ENCODE assay signal across 8 mouse cellular contexts in the genomic region with DNA sequence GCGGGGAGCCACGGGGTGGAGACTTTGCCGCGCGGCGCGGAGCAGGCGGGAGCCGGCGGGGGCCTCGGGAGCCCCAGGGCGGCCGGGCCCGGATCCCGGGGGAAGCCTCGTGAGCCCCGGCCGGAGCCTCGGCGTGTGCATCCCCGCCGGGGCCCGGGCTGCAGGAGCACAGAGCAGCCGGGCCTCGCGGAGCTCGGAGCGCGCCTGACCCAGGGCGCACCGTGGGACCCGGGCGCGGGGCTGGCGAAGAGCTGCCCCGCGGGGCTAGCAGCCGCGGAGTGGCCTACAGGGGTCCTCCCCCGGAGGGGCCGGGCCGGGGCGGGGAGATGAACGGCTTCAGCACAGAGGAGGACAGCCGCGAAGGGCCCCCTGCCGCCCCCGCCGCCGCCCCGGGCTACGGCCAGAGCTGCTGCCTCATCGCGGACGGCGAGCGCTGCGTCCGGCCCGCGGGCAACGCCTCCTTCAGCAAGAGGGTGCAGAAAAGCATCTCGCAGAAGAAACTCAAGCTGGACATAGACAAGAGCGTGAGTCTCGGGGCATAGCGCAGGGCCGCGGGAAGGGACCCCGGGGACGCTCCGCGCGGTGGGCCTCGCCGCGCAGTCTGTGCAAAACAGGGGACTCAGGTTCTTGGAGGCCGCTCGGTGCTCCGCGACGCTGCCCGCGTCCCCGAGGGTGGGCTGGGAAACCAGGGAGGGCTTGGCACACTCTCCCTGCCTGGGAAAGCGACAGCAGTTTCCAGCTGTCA. TPM values are rescaled to one million over a fixed set of nuclear protein-coding genes. Genes with fewer than 3 reads are reported as not detected.
DNase-seq lines count a peak whose midpoint lies in the region; ATAC-seq and TF ChIP-seq lines count a peak whose summit lies in the region.
"Had no signal": no experiment of that assay in that cellular context is flagged by ENCODE, and none has a peak within 500 bp of the region (broad histone marks: within the 10 kb centered on the region; RNA-seq: fewer than 3 reads in every experiment).

No protein-coding gene starts in this region.

- peak; percentile 54 for DNase-seq in cerebellum, adult 9-11 months
- peak; percentile 79 for DNase-seq in gastrocnemius, postnatal 10 days
- peak; percentile 48 for DNase-seq in induced T-regulatory cell, adult 2 months (ENCODE audit: low read depth)
- peak; percentile 82 for DNase-seq in testis, postnatal 10 days (ENCODE audit: low spot score)

- ATAC-seq in activated CD4-positive, CD25-positive, alpha-beta regulatory T cell, adult 4 months: peak; percentile 7
- ATAC-seq in limb, embryonic 15.5 days (ENCODE audit: insufficient number of reproducible peaks, low FRiP score, low TSS enrichment, low read depth): peak; percentile 43

- H3K4me1 ChIP-seq in limb, embryonic 15.5 days: peaks cover 28% of the 10 kb centered on the region

- TF ChIP-seq POLR2A in myocyte (IDR thresholded peaks at IDR 0.05; ENCODE audit: insufficient read length, low read depth): peak; percentile 5

- under 1% methylated on average over 65 of the region's 85 CpGs for WGBS in limb, embryonic 15.5 days

- no peaks in the 10 kb centered on the region for H3K27me3 ChIP-seq in limb, embryonic 15.5 days
- no peaks in the 10 kb centered on the region for H3K27me3 ChIP-seq in myocyte (ENCODE audit: control insufficient read depth, insufficient read depth, insufficient read length)

- peak overlapping the region; percentile 93 for H3ac ChIP-seq in myocyte (ENCODE audit: control insufficient read depth, insufficient read length)

- H3K79me2 ChIP-seq in myocyte (ENCODE audit: control insufficient read depth, insufficient read depth): peaks cover 4% of the 10 kb centered on the region

- peak overlapping the region; percentile 96 for H3K4me3 ChIP-seq in limb, embryonic 15.5 days
- peak overlapping the region; percentile 71 for H3K4me3 ChIP-seq in myocyte

- H3K4me2 ChIP-seq in limb, embryonic 15.5 days: peak overlapping the region; percentile 94
- peak overlapping the region; percentile 69 for H3K4me2 ChIP-seq in myocyte (ENCODE audit: low read depth)

- no peaks in the 10 kb centered on the region for H3K9me3 ChIP-seq in limb, embryonic 15.5 days

- peak overlapping the region; percentile 76 for H3K27ac ChIP-seq in limb, embryonic 15.5 days

- peaks cover 8% of the 10 kb centered on the region for H3K36me3 ChIP-seq in limb, embryonic 15.5 days
- H3K36me3 ChIP-seq in myocyte (ENCODE audit: control insufficient read depth, insufficient read depth): no peaks in the 10 kb centered on the region

- H3K9ac ChIP-seq in limb, embryonic 15.5 days: peak overlapping the region; percentile 95

TF ChIP-seq in myocyte, 11 proteins besides CTCF, POLR2A, EP300 and RAD21:
- TF ChIP-seq SRF (IDR thresholded peaks at IDR 0.05; ENCODE audit: control insufficient read depth, insufficient read length, low read depth): no peak
- TF ChIP-seq MYOD1 (IDR thresholded peaks at IDR 0.05; ENCODE audit: control insufficient read depth in 1 of 3, insufficient read length in 2 of 3, low read depth in 2 of 3): no peak
- TF ChIP-seq POLR2AphosphoS2 (IDR thresholded peaks at IDR 0.05; ENCODE audit: insufficient read length, low read depth): no peak
- no peak for TF ChIP-seq USF1 (IDR thresholded peaks at IDR 0.05; ENCODE audit: low read depth)
- TF ChIP-seq MYOG (IDR thresholded peaks at IDR 0.05; ENCODE audit: control insufficient read depth in 1 of 3, insufficient read depth in 1 of 3, insufficient read length in 2 of 3, low read depth in 2 of 3): no peak
- no peak for TF ChIP-seq TCF12 (IDR thresholded peaks at IDR 0.05; ENCODE audit: insufficient read depth, poor library complexity, severe bottlenecking)
- no peak for TF ChIP-seq REST (IDR thresholded peaks at IDR 0.05; ENCODE audit: insufficient read depth, insufficient read length)
- TF ChIP-seq E2F4 (IDR thresholded peaks at IDR 0.05; ENCODE audit: insufficient read depth): no peak
- no peak for TF ChIP-seq CEBPB (IDR thresholded peaks at IDR 0.05; ENCODE audit: insufficient read depth, poor library complexity, severe bottlenecking)
- TF ChIP-seq MAX (IDR thresholded peaks at IDR 0.05; ENCODE audit: low read depth): no peak
TF ChIP-seq in myocyte: peak in this region for 0.

RNA-seq across cellular contexts. Expression of a gene that starts 0.5 kb away (rescaled TPM):
- polyA plus RNA-seq in activated CD4-positive, CD25-positive, alpha-beta regulatory T cell, adult 4 months (2017; shearing (Covaris generic)): 1 to 10 TPM; 5.4 to 7.7 TPM
- total RNA-seq in gastrocnemius, postnatal 10 days (2021): 10 to 100 TPM; 28.2 to 29.8 TPM
- 10.5 and 13.1 TPM in 2 replicates for polyA plus RNA-seq in limb, embryonic 15.5 days (2015; fragmentation: Nextera tagmentation; extraction: Ambion mirVana)
- 25.7 TPM for polyA plus RNA-seq in myocyte (2012; fragmentation: generic; extraction: Trizol)

RNA-seq across cellular contexts. Expression of a gene that starts 30.7 kb away (rescaled TPM):
- not detected for polyA plus RNA-seq in activated CD4-positive, CD25-positive, alpha-beta regulatory T cell, adult 4 months (2017; shearing (Covaris generic))
- not detected for total RNA-seq in gastrocnemius, postnatal 10 days (2021)
- polyA plus RNA-seq in limb, embryonic 15.5 days (2015; fragmentation: Nextera tagmentation; extraction: Ambion mirVana): 1.1 and 1.7 TPM in 2 replicates
- not detected for polyA plus RNA-seq in myocyte (2012; fragmentation: generic; extraction: Trizol)
- total RNA-seq: left cerebral cortex, postnatal 14 days had no signal

Comparison
In these comparisons a context has a peak if more than half of its experiments do, and no peak if none do; other contexts are left out.
1. Peak in every context shown above with its lines: DNase-seq, ATAC-seq, H3K4me3 ChIP-seq and H3K27ac ChIP-seq.